Mouse (Mus musculus) left cerebral cortex, adult 8-10 months (tissue): ENCODE measurements around the gene Dgat2. TPM values are rescaled to one million over a fixed set of nuclear protein-coding genes. Genes with fewer than 3 reads are reported as not detected.

ENCODE experiments used
- DNase-seq, 2 experiments: peaks; one replicate each; pipeline ENCODE4 v3.0.0; 2022; ENCODE audit warnings: low spot score in 2 of 2
- total RNA-seq, 4 experiments: library from RNA; stranded (reverse); gene quantifications; 2 replicates each; pipeline ENCODE4 v1.2.4; 2022

Dgat2 gene
- total RNA-seq, 4 experiments from 2014 or later, result 78.4 to 92.7 (median 82.3) TPM

GRCm38 (mm10) chr7:99193926-99194325 is 11.4 kb upstream of the Dgat2 start:
- DNase-seq, result no peak

GRCm38 (mm10) chr7:99191411-99191810 is 8.9 kb upstream of the Dgat2 start:
- DNase-seq, result no peak

GRCm38 (mm10) chr7:99189885-99190284 is 7.4 kb upstream of the Dgat2 start:
- no peak for DNase-seq

- no peak for DNase-seq
These were observed 6.1 kb upstream of the Dgat2 start for GRCm38 (mm10) chr7:99188630-99189029.

GRCm38 (mm10) chr7:99187451-99187850 is 4.9 kb upstream of the Dgat2 start:
- no peak for DNase-seq

- no peak for DNase-seq
These were observed 2.9 kb upstream of the Dgat2 start for GRCm38 (mm10) chr7:99185405-99185804.

- no peak for DNase-seq
These were observed 1.2 kb upstream of the Dgat2 start for GRCm38 (mm10) chr7:99183751-99184150.

- DNase-seq, result no peak
These were observed 694 bp downstream of the Dgat2 start for GRCm38 (mm10) chr7:99181619-99182431.

- no peak for DNase-seq
These were observed 2.4 kb downstream of the Dgat2 start for GRCm38 (mm10) chr7:99180162-99180561.

GRCm38 (mm10) chr7:99179271-99179670 is 3.2 kb downstream of the Dgat2 start:
- DNase-seq, result no peak

GRCm38 (mm10) chr7:99177386-99177785 is 5.1 kb downstream of the Dgat2 start:
- DNase-seq, result no peak

- no peak for DNase-seq
These were observed 6.9 kb downstream of the Dgat2 start for GRCm38 (mm10) chr7:99175666-99176065.

GRCm38 (mm10) chr7:99175118-99175517 is 7.4 kb downstream of the Dgat2 start:
- no peak for DNase-seq

- no peak for DNase-seq
These were observed 8.5 kb downstream of the Dgat2 start for GRCm38 (mm10) chr7:99174006-99174405.

GRCm38 (mm10) chr7:99172898-99173297 is 9.6 kb downstream of the Dgat2 start:
- no peak for DNase-seq

GRCm38 (mm10) chr7:99171730-99172463 is 10.6 kb downstream of the Dgat2 start:
- no peak for DNase-seq

- no peak for DNase-seq
These were observed 12.0 kb downstream of the Dgat2 start for GRCm38 (mm10) chr7:99170519-99170918.

GRCm38 (mm10) chr7:99169717-99170403 is 12.7 kb downstream of the Dgat2 start:
- DNase-seq, result no peak

- DNase-seq, result no peak
These were observed 13.8 kb downstream of the Dgat2 start for GRCm38 (mm10) chr7:99168756-99169155.

GRCm38 (mm10) chr7:99167939-99168338 is 14.6 kb downstream of the Dgat2 start:
- DNase-seq, result no peak

- no peak for DNase-seq
These were observed 16.4 kb downstream of the Dgat2 start for GRCm38 (mm10) chr7:99166159-99166558.

- no peak for DNase-seq
These were observed 17.6 kb downstream of the Dgat2 start for GRCm38 (mm10) chr7:99164873-99165410.
